Mouse (Mus musculus): ENCODE data around the gene Grwd1. TPM values are rescaled to one million over a fixed set of nuclear protein-coding genes. Genes with fewer than 3 reads are reported as not detected.

Gene Grwd1
- polyA plus RNA-seq, 1 experiment from 2014 or later, result 14.8 TPM

GRCm38 (mm10) chr7:45802551-45802950 is 28.2 kb downstream of the Grwd1 start:
- Histone ChIP-seq H3K4me1 (ENCODE audit: insufficient read depth, low read depth, low read length) (no peaks in the 10 kb centered on the region), H3K36me3 (ENCODE audit: insufficient read depth, low read length) (peaks cover 10% of the 10 kb centered on the region; the same call in 1 of the 2 replicates), H3K27me3 (replicated peaks; ENCODE audit: insufficient read depth, low read length) (peaks cover 3% of the 10 kb centered on the region; the same call in 1 of the 2 replicates), H3K27ac (ENCODE audit: low read length) (no peak overlapping the region), H3K4me2 (replicated peaks; ENCODE audit: low read depth, low read length) (no peak overlapping the region), H3K4me3 (ENCODE audit: low read depth, low read length) (no peak overlapping the region), H3K9ac (replicated peaks; ENCODE audit: low read depth) (no peak overlapping the region), H3K9me3 (ENCODE audit: low read length) (no peaks in the 10 kb centered on the region)
- ATAC-seq (no peak), DNase-seq (ENCODE audit: low spot score) (no peak)
- WGBS, result 84% methylated on average over 6 of the region's 6 CpGs
- no peak for TF ChIP-seq EP300 (IDR thresholded peaks at IDR 0.05)
- TF ChIP-seq CTCF (IDR thresholded peaks at IDR 0.05), result no peak

- DNase-seq (ENCODE audit: low spot score), result peak; percentile 96
- WGBS, result 1% methylated on average over 12 of the region's 12 CpGs
Measured at GRCm38 (mm10) chr7:45801348-45801747, 29.4 kb downstream of the Grwd1 start.

GRCm38 (mm10) chr7:45800546-45801204 is 30.1 kb downstream of the Grwd1 start:
- Histone ChIP-seq H3K9ac (replicated peaks; ENCODE audit: low read depth) (no peak overlapping the region), H3K4me2 (replicated peaks; ENCODE audit: low read depth, low read length) (peak overlapping the region; percentile 63), H3K9me3 (ENCODE audit: low read length) (no peaks in the 10 kb centered on the region), H3K27me3 (replicated peaks; ENCODE audit: insufficient read depth, low read length) (peaks cover 3% of the 10 kb centered on the region; the same call in 1 of the 2 replicates), H3K4me3 (ENCODE audit: low read depth, low read length) (peak overlapping the region; percentile 29), H3K4me1 (ENCODE audit: insufficient read depth, low read depth, low read length) (no peaks in the 10 kb centered on the region), H3K27ac (ENCODE audit: low read length) (no peak overlapping the region), H3K36me3 (ENCODE audit: insufficient read depth, low read length) (no peaks in the 10 kb centered on the region)
- TF ChIP-seq EP300 (IDR thresholded peaks at IDR 0.05) (no peak), CTCF (IDR thresholded peaks at IDR 0.05) (no peak)
- peak; percentile 81 for ATAC-seq
- peak; percentile 86 for DNase-seq (ENCODE audit: low spot score)
- 7% methylated on average over 11 of the region's 25 CpGs for WGBS

More at GRCm38 (mm10) chr7:45801348-45801747, 29.4 kb downstream of the Grwd1 start:
- no peaks in the 10 kb centered on the region for H3K4me1 ChIP-seq (ENCODE audit: insufficient read depth, low read depth, low read length)
- H3K9me3 ChIP-seq (ENCODE audit: low read length), result no peaks in the 10 kb centered on the region
- ATAC-seq, result peak; percentile 73
- H3K27me3 ChIP-seq (replicated peaks; ENCODE audit: insufficient read depth, low read length), result peaks cover 3% of the 10 kb centered on the region; the same call in 1 of the 2 replicates
- peak overlapping the region; percentile 63 for H3K4me2 ChIP-seq (replicated peaks; ENCODE audit: low read depth, low read length)
- 0 out of 2 replicates have a peak overlapping the region, but pooled peaks have one; percentile 29 for H3K4me3 ChIP-seq (ENCODE audit: low read depth, low read length)
- no peaks in the 10 kb centered on the region for H3K36me3 ChIP-seq (ENCODE audit: insufficient read depth, low read length)
- TF ChIP-seq CTCF (IDR thresholded peaks at IDR 0.05), result peak; percentile 100
- TF ChIP-seq EP300 (IDR thresholded peaks at IDR 0.05), result no peak
- H3K9ac ChIP-seq (replicated peaks; ENCODE audit: low read depth), result no peak overlapping the region
- no peak overlapping the region for H3K27ac ChIP-seq (ENCODE audit: low read length)

- 31% methylated on average over 7 of the region's 7 CpGs for WGBS
- H3K4me2 ChIP-seq (replicated peaks; ENCODE audit: low read depth, low read length), result peak overlapping the region; percentile 63
- TF ChIP-seq CTCF (IDR thresholded peaks at IDR 0.05), result no peak
- TF ChIP-seq EP300 (IDR thresholded peaks at IDR 0.05), result no peak
- H3K36me3 ChIP-seq (ENCODE audit: insufficient read depth, low read length), result no peaks in the 10 kb centered on the region
- ATAC-seq (no peak), DNase-seq (ENCODE audit: low spot score) (peak; percentile 28)
- H3K9ac ChIP-seq (replicated peaks; ENCODE audit: low read depth), result no peak overlapping the region
- H3K4me1 ChIP-seq (ENCODE audit: insufficient read depth, low read depth, low read length), result no peaks in the 10 kb centered on the region
- H3K9me3 ChIP-seq (ENCODE audit: low read length), result no peaks in the 10 kb centered on the region
- H3K4me3 ChIP-seq (ENCODE audit: low read depth, low read length), result peak overlapping the region; percentile 29; the same call in 1 of the 2 replicates
- H3K27ac ChIP-seq (ENCODE audit: low read length), result no peak overlapping the region
- H3K27me3 ChIP-seq (replicated peaks; ENCODE audit: insufficient read depth, low read length), result peaks cover 3% of the 10 kb centered on the region; the same call in 1 of the 2 replicates
Measured at GRCm38 (mm10) chr7:45800001-45800400, 30.7 kb downstream of the Grwd1 start.

GRCm38 (mm10) chr7:45798931-45799330 is 31.8 kb downstream of the Grwd1 start:
- H3K9me3 ChIP-seq (ENCODE audit: low read length), result no peaks in the 10 kb centered on the region
- ATAC-seq (no peak), DNase-seq (ENCODE audit: low spot score) (no peak)
- 40% methylated on average over 7 of the region's 7 CpGs for WGBS
- H3K27me3 ChIP-seq (replicated peaks; ENCODE audit: insufficient read depth, low read length), result peaks cover 3% of the 10 kb centered on the region; the same call in 1 of the 2 replicates
- no peaks in the 10 kb centered on the region for H3K4me1 ChIP-seq (ENCODE audit: insufficient read depth, low read depth, low read length)
- H3K36me3 ChIP-seq (ENCODE audit: insufficient read depth, low read length), result no peaks in the 10 kb centered on the region
- H3K4me2 ChIP-seq (replicated peaks; ENCODE audit: low read depth, low read length), result peak overlapping the region; percentile 76
- no peak overlapping the region for H3K9ac ChIP-seq (replicated peaks; ENCODE audit: low read depth)
- peak overlapping the region; percentile 34; the same call in 1 of the 2 replicates for H3K4me3 ChIP-seq (ENCODE audit: low read depth, low read length)
- TF ChIP-seq CTCF (IDR thresholded peaks at IDR 0.05), result no peak
- no peak for TF ChIP-seq EP300 (IDR thresholded peaks at IDR 0.05)
- H3K27ac ChIP-seq (ENCODE audit: low read length), result no peak overlapping the region

GRCm38 (mm10) chr7:45798511-45798836 is 32.3 kb downstream of the Grwd1 start:
- peak overlapping the region; percentile 34 for H3K4me3 ChIP-seq (ENCODE audit: low read depth, low read length)
- peak overlapping the region; percentile 76 for H3K4me2 ChIP-seq (replicated peaks; ENCODE audit: low read depth, low read length)
- DNase-seq (ENCODE audit: low spot score) (peak; percentile 62), ATAC-seq (0 out of 2 replicates have a peak, but pooled peaks have one; percentile 8)
- TF ChIP-seq EP300 (IDR thresholded peaks at IDR 0.05) (no peak), CTCF (IDR thresholded peaks at IDR 0.05) (no peak)
- H3K9me3 ChIP-seq (ENCODE audit: low read length), result no peaks in the 10 kb centered on the region
- 2% methylated on average over 17 of the region's 19 CpGs for WGBS
- no peaks in the 10 kb centered on the region for H3K36me3 ChIP-seq (ENCODE audit: insufficient read depth, low read length)
- H3K4me1 ChIP-seq (ENCODE audit: insufficient read depth, low read depth, low read length), result no peaks in the 10 kb centered on the region
- no peak overlapping the region for H3K27ac ChIP-seq (ENCODE audit: low read length)
- no peak overlapping the region for H3K9ac ChIP-seq (replicated peaks; ENCODE audit: low read depth)
- H3K27me3 ChIP-seq (replicated peaks; ENCODE audit: insufficient read depth, low read length), result peaks cover 3% of the 10 kb centered on the region; the same call in 1 of the 2 replicates

All from lung, postnatal 0 days (tissue).